Mouse (Mus musculus) fat pad, adult 2 months (tissue): ENCODE measurements at regions not wholly inside any gene's neighbourhood (a gene's known extent, or its start where the extent isn't known, plus 50 kb on each side); places are given as distances from the start of the nearest gene placed in this dataset.

Source experiments
- DNase-seq: peaks from one replicate; pipeline ENCODE4 v3.0.0-alpha.2; 2011; ENCODE audit warnings: low read depth, low spot score; ENCODE audit errors: extremely low read depth

DNA sequence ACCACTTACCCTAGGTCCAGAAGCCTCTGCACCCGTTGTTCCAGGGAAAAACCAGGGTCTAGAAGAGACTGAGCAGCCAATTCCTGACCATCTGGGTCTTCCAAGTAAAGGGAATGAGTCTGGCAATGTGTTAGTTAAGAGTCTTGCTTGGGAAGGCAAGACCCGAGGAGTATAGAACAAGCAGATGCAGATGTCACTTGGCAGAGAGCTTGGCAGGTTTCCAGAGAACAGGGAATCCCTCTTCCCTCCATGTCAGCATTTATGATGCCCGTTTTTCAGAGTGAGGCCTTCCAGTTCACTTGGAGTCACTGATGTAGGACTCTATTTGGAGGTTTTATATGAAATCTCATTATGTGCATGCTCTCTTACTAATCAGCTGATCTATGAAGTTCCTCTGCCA lies 231.1 kb downstream of the Bcl2 start:
- DNase-seq: no peak

DNA sequence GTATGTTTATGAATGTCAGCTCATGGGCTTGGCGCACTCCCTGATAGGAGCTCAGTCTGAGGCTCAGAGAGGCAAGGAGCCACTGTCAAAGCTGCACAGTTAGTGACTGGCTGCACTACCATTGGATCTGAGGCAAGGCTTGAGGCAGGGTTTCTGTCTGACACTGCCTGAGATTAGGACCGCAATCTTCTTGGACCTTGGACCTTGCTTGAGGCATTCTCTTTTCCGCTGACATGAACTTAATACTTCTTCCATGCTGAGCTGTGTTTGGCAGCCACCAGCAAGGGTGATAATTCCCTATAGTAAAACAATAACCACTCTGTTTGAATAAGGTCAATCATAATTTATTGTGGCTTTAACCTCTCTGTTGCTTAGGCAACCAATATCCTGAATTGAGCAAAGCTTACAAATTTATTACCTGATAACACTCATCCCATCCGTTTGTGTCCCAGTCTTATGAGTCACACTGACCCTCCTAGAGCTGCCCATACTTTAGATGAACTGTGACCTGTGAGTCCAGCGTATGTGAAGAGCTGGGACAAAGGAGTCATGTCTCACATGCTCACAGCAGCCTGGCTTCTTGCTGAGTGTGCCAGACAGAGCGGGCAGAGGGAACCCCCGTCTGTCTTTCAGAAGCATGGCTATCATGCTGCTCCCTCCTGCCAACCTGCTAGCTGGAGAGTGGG lies 236.3 kb downstream of the Bcl2 start:
- DNase-seq: no peak

DNA sequence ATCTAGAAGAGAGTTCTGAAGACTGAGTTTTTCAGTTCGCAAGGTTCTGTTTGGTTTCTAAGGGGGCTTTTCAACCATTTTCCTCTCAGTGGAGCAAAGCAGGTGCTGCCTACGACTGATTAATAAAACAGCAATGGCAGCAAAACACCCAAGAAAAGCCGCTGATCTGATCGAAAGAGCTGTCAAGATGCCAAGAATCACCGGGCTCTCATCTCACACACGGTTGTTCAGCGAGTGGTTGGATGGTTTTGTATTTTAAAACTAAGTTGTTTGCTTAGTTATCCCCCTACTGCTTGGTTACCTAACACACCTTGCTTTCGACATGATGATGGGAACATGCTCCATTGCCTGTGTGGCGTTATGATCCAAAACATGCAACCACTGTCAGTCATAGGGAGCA lies 246.1 kb downstream of the Bcl2 start:
- DNase-seq: no peak

DNA sequence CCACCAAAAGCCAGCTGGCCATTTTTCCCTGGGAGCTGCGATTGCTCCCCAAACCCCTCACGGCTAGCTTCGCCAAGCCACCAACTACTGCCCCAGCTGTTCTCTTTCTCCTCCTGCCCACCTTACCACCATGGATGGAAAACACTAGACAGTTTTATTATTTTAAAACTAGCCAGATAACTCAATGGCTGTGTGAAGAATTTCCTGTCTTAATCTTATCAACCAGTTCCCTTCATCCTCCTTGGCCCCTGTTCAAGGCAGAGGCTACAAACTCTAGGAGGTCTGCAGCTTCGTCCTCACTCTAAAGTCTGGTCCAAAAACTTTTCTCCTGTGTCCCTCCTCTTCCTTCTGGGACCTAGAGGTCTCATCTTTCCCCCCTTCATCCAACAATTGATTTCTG lies 247.4 kb downstream of the Bcl2 start:
- no peak for DNase-seq

DNA sequence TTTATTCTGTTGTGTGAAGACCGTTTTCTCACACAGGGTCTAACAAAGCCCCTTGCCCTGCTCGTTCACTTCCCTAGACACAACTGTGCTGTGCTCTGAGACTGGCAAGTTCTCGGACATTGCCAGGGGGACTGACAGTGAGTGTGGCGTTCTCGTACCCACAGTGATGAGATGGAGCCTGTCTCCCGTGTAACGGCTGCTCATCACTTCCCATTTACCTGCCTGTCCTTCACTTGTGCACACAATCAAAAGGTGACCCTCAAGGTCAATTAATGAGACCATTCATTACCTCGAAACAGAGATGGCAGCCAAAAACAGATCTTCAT lies 248.1 kb downstream of the Bcl2 start:
- no peak for DNase-seq

DNA sequence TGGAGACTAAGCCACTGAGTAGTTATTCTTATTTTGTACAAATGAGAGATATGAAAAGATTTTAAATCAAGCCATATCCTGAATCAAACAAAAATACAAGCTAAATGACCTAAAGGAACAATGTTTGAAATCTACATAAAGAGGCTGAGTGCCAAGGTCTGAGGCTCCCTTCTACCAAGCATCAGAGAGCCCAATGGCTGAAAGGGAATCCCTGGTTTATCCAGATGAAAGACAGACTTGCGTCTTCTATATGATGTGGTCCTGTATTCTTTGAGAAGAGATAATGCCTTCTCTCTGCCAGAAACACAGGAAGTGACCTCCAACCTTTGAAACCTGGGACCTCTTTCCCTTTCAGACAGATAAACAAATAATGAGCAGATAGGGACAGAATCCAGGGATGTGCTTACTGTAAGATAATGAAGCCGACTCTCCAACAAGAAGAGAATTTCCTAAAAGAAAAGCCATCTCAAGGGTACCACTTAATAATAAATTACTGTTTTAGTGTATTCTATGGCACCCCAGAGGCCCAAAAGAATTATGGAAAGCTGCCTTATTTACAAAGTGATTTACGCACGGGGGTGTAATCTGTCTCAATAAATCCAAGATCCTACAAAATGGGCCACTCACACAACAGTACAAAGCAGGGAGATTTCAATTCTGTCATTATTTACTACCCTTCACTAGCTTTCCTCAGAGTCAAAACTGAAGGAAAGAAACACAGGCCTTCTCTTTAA lies 248.7 kb downstream of the Bcl2 start:
- no peak for DNase-seq

DNA sequence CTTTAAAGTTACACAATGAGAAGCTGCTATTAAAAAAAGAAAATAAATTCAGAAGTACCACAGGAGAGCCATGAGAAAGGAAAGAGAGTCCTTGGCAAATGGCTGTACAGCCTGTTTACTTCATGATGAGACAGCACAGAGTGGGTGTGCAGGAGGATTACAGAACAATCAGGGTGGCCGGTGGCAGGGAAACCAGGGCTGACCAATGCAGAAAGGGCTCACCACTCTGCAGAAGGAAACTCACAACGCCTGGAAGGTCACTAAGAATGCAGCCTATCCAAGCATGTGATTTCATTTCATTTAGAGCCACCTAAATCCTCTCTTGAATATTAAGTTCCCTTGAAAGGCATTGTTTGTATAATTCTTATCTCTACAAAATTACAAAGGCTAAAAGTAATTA lies 249.3 kb downstream of the Bcl2 start:
- DNase-seq: no peak

DNA sequence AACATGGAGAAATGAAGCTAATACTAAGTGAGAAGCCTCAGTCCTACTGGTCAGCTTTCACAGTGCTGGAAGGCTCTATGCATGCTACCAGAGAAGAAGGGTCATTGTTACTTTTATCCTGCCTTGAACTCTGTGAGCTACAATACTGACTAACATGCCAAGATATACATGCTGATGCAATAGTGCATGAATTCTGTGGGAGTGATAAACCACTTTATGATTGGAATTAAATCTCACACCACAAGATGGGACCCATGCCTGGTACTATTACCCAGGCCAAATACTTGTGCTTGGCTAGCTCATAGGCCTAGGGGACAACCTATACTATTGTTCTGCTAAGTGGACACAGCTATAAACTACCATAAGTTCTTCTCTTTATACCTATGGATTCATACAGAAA lies 251.5 kb downstream of the Bcl2 start:
- DNase-seq: peak; percentile 72

DNA sequence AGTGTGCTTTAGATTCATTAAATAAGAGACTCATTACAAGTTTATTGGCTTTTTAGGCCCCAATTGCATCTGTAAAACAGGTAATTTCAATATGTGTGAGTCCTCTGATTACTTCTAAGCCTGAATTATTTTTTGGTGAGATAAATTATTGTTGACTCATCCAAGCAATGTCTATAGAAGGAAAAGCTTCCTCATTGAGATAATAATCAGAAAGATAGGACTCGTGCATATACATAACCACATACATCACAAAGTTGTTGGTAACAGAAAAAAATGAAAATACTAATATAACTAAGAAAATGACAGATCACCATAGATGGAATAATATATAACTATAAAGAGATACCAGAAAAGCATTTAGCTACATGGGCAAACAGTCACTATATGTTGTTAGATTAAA lies 252.0 kb downstream of the Bcl2 start:
- DNase-seq: no peak

DNA sequence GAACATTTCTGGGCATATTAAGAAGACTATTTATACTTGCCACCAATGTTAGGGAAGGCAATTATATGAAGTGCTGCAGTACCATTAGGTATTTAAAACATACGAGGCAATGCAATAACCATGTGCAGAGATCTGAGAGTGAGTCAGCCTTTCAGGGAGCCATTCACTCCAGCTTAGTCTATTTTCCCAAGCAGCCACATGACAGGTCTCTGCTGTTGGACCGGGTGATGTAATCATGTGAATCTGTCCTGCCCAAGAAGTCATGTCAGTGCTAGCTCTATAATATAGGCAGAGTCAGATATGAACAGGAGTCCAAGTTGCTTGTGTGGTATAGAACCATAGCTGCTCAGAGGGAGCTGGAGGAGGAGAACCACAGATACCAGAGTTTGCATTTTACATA lies 253.1 kb downstream of the Bcl2 start:
- DNase-seq: peak; percentile 51

DNA sequence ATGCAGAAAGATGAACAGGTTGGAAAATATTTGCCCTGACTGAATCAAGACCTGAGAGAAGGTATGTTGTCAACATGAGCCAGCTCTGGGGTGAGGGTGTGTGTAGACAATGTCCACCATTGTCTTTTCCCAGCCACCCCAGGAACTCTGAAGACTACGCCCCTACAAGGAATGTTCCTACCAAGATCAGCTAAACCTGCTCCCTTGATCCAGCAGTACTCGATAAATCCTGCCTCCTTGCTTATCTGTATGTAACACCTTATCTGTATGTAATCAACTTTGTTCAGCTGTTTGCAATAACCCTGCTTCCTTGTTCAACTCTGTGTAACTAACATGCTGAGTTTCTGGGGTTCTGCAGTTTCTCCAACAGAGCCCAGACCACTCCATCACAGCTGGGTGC lies 264.3 kb downstream of the Bcl2 start:
- no peak for DNase-seq
